Mouse (Mus musculus): ENCODE results near the gene Sf3a2.

Sf3a2 gene

GRCm38 (mm10) chr10:80775731-80776130 is 22.3 kb upstream of the Sf3a2 start:
- DNase-seq (ENCODE audit: low spot score), result no peak

- DNase-seq (ENCODE audit: low spot score), result no peak
Observed at GRCm38 (mm10) chr10:80776358-80776869, 21.6 kb upstream of the Sf3a2 start.

GRCm38 (mm10) chr10:80777123-80777522 is 20.9 kb upstream of the Sf3a2 start:
- DNase-seq (ENCODE audit: low spot score), result no peak

GRCm38 (mm10) chr10:80779565-80779964 is 18.4 kb upstream of the Sf3a2 start:
- no peak for DNase-seq (ENCODE audit: low spot score)

GRCm38 (mm10) chr10:80784302-80784701 is 13.7 kb upstream of the Sf3a2 start:
- no peak for DNase-seq (ENCODE audit: low spot score)

DNA sequence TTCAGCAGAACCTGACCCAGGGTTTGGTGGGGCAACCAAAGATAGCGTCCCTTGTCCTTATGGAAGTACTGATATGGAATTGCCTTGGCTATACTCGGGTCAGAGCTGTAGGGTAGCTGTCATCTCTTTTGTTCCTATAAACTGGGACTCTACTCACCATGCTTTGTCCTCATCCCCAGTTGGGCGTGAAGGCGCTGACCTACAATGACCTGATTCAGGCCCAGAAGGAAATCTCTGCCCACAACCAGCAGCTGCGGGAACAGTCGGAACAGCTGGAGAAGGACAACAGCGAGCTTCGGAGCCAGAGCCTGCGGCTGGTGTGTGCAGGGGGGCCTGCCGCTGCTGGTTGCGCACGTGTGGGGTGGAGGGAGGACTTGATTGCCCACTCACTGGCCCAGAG is 13.1 kb upstream of the Sf3a2 start:
- no peak for DNase-seq (ENCODE audit: low spot score)

- no peak for DNase-seq (ENCODE audit: low spot score)
Observed at GRCm38 (mm10) chr10:80785963-80786362, 12.0 kb upstream of the Sf3a2 start.

DNA sequence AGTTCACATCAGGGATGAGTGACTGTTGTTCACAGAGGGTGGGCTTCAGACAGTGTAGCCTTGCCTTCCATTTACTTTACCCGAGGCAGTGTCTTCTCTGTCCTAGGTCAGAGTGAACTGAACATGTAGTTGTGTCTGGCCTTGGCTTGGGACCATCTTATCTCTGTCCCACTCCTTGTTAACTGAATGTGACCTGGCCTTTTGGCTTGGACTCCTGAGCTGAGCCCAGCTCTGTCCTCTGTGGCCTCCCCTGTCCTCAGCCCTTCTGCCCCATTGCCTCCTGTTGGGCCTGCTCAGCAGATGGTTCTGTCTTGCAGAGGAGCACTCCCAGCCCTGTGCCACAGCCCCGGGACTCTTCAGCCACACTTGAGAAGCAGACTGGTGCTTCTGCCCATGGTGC is 10.5 kb upstream of the Sf3a2 start:
- DNase-seq (ENCODE audit: low spot score), result no peak

DNA sequence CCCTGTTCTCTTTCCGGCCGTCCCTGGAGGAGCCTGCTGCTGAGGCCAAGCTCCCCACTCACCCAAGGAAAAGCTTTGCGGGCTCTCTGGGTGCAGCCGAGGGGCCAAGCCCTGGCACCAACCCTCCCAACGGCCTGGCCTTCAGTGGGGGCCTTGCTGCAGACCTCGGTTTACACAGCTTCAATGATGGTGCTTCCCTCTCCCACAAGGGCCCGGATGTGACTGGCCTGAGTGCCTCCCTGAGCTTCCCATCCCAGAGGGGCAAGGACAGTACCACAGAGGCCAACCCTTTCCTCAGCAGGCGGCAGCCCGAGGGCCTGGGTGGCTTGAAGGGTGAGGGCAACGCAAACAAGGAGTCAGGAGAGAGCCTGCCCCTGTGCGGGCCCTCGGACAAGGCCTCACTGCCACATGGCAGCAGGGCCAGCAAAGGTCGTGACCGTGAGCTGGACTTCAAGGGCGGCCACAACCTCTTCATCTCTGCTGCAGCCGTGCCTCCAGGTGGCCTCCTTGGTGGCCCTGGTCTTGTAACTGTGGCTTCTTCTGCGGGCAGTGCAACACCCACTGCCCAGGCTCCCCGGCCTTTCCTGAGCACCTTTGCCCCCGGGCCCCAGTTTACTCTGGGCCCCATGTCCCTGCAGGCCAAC is 7.1 kb upstream of the Sf3a2 start:
- no peak for DNase-seq (ENCODE audit: low spot score)

- DNase-seq (ENCODE audit: low spot score), result no peak
Observed at GRCm38 (mm10) chr10:80791476-80792174, 6.4 kb upstream of the Sf3a2 start.

- no peak for DNase-seq (ENCODE audit: low spot score)
Observed at GRCm38 (mm10) chr10:80792175-80793032, 5.6 kb upstream of the Sf3a2 start.

GRCm38 (mm10) chr10:80793033-80793784 is 4.8 kb upstream of the Sf3a2 start:
- no peak for DNase-seq (ENCODE audit: low spot score)

DNA sequence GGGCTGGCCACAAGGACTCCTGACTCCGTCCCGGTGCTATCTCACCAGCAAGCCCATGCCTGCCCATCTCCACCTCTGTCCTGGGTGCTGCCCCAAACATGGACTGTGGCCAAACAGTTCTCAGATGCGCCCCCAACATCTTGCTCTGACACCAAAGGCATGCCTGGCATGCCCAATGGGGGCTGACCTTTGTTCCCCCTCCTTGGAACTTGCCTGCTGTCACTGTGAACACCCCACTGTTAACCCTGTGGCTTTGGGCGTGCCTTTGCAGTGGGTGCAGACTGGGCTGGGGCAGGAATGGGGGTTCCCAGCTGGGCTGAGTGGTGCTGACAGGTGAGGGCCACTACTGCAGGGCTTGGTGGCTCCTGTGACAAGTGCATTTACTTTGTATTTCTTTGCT is 4.2 kb upstream of the Sf3a2 start:
- DNase-seq (ENCODE audit: low spot score), result no peak

DNA sequence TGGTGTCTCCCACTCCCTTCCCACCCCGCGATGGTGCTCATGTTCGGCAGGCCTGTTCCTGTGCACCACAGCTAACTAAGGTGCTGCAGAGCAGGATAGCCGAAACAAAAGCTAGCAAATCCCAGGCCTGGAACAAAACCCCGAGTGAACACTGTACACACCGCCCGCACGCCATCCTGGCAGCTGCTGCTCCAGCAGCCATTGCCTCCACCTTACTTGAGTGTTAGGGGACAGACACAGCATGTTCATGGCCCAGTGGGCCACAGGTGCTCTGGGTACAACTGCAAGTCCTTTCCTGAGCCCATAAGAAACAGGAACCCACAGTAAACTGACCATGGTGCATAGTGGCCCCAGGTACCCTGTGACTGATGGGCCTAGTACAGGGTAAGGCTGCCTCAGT is 3.2 kb upstream of the Sf3a2 start:
- DNase-seq (ENCODE audit: low spot score), result no peak

- no peak for DNase-seq (ENCODE audit: low spot score)
Observed at GRCm38 (mm10) chr10:80796307-80796848, 1.6 kb upstream of the Sf3a2 start.

DNA sequence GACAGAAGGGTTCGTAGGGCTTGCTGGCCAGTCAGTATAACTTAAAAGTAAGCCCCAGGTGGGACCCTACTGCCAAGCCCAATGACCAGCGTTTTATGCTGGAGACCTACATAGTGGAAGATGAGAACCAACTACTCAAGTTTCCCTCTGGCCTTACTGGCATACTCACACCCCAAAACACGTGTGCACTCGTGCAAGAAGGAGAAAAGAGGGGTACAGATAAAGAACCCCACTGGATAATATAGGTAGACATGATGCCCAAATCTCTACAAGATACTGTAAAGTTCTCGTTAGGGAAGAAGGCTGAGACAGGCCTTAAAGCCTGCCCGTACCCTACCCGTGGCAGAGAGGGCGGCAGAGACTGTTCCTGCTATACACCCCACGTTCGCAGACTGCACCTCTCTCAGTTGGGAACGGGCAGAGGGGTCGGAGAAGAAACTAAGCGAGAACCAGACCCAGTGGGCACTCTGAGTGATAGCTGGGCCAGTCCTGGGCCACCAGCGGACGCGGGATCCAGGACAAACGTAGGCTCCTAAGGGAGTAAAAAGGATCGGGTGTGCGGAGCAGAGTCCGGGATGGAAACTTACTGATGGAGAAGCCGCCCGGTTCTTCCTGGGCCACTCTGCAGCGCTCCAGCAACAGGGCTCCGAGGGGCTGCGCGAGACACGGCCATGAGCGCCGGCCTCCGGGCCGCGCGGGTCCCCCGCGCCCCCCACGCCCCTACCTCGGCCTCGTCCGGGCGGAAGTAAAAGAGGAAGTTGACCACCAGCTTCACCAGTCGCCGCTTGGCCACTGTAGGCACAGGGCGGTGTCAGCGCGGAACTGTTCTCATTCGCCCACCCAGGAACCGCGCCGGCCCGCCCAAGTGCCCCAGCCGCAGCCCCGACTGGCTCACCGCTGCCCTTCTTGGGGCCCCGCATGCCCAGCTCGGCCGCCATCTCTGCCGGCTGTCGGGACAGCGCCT is 530 bp upstream of the Sf3a2 start:
- no peak for DNase-seq (ENCODE audit: low spot score)

- no peak for DNase-seq (ENCODE audit: low spot score)
Observed at GRCm38 (mm10) chr10:80799070-80799566, 1.1 kb downstream of the Sf3a2 start.

GRCm38 (mm10) chr10:80802204-80802912 is 4.4 kb downstream of the Sf3a2 start:
- no peak for DNase-seq (ENCODE audit: low spot score)

- DNase-seq (ENCODE audit: low spot score), result no peak
Observed at GRCm38 (mm10) chr10:80802996-80803395, 5.0 kb downstream of the Sf3a2 start.

DNA sequence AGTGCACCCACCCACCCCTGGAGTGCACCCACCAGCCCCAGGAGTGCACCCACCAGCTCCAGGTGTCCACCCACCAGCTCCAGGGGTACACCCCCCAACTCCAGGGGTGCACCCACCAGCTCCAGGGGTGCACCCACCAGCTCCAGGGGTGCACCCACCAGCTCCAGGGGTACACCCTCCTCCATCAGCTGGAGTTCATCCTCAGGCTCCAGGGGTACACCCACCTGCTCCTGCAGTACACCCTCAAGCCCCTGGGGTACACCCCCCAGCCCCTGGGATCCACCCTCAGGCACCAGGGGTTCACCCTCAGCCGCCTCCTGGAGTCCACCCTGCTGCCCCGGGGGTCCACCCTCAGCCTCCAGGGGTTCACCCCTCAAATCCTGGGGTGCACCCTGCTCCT is 6.3 kb downstream of the Sf3a2 start:
- no peak for DNase-seq (ENCODE audit: low spot score)
